Mouse (Mus musculus) left cerebral cortex, adult 2 months (tissue): Measurements from ENCODE around the gene Rassf4. TPM values are rescaled to one million over a fixed set of nuclear protein-coding genes. Genes with fewer than 3 reads are reported as not detected.

ENCODE experiments used
- DNase-seq, 2 experiments: peaks; one replicate each; pipeline ENCODE4 v3.0.0; 2021 to 2022; ENCODE audit warnings: low spot score in 2 of 2, mixed read lengths in 1 of 2; ENCODE audit errors: extremely low spot score in 1 of 2
- H3K27ac ChIP-seq: fragments of 200-600 bp; 2 replicates; pipeline ENCODE4 v1.8.1; 2022
- H3K4me3 ChIP-seq: fragments of 200-600 bp; 2 replicates; pipeline ENCODE4 v1.8.1; 2022
- CTCF ChIP-seq: fragments of 200-600 bp; IDR thresholded peaks from 2 replicates; pipeline ENCODE4 v1.8.1; 2022; ENCODE audit warnings: antibody characterized with exemption, mild to moderate bottlenecking, moderate library complexity
- intact Hi-C: fragments of 180-260 bp; cut with DNase I; formaldehyde crosslinking; loops from one replicate; pipeline ENCODE4 v1.15.1; 2025
- total RNA-seq, 2 experiments: library from RNA; stranded (reverse); gene quantifications; 2 replicates each; pipeline ENCODE4 v1.2.3; 2021

Rassf4 gene
- total RNA-seq, 2 experiments from 2014 or later: 4.5 to 6.0 TPM

- no peak within 1 kb of the TSS; the same call in 1 of the 2 replicates for H3K27ac ChIP-seq
- H3K4me3 ChIP-seq: peak within 1 kb of the TSS; percentile 27; the same call in 1 of the 2 replicates
- no peak for DNase-seq
- intact Hi-C loops: loop anchor here (5.0 to 10.0 kb wide), 3 partner anchors 107 to 514 kb away; partner anchors contain the start of gene Cxcl12
- no peak for TF ChIP-seq CTCF
These were observed 23.3 kb downstream of the Rassf4 start, which contains the start of gene Depp1 for GRCm38 (mm10) chr6:116650406-116650805. Gene Depp1, plus strand, starts transcription at chr6:116650609.

- Histone ChIP-seq H3K27ac (no peak overlapping the region), H3K4me3 (no peak overlapping the region)
- intact Hi-C loops: loop anchor here (5.0 to 10.0 kb wide), 3 partner anchors 107 to 515 kb away; partner anchors contain the start of gene Cxcl12
- no peak for TF ChIP-seq CTCF
- DNase-seq: no peak
These were observed 23.9 kb downstream of the Rassf4 start for GRCm38 (mm10) chr6:116649811-116650210.

GRCm38 (mm10) chr6:116647763-116648162 lies 26.0 kb downstream of the Rassf4 start:
- no peak for TF ChIP-seq CTCF
- DNase-seq: no peak
- no peak overlapping the region for H3K4me3 ChIP-seq
- intact Hi-C loops: no loop called here
- no peak overlapping the region for H3K27ac ChIP-seq

GRCm38 (mm10) chr6:116644335-116644734 lies 29.4 kb downstream of the Rassf4 start:
- intact Hi-C loops: loop anchor here (5.0 kb wide), 1 partner anchor 258 kb away; no protein-coding TSS in a partner anchor
- no peak for TF ChIP-seq CTCF
- no peak for DNase-seq
- H3K27ac ChIP-seq: no peak overlapping the region
- H3K4me3 ChIP-seq: no peak overlapping the region

- intact Hi-C loops: loop anchor here (5.0 kb wide), 1 partner anchor 258 kb away; no protein-coding TSS in a partner anchor
- TF ChIP-seq CTCF: no peak
- Histone ChIP-seq H3K4me3 (no peak overlapping the region), H3K27ac (no peak overlapping the region; the same call in 1 of the 2 replicates)
- DNase-seq: no peak
These were observed 29.9 kb downstream of the Rassf4 start for GRCm38 (mm10) chr6:116643881-116644280.

GRCm38 (mm10) chr6:116642942-116643341 lies 30.8 kb downstream of the Rassf4 start:
- intact Hi-C loops: loop anchor here (5.0 kb wide), 1 partner anchor 259 kb away; no protein-coding TSS in a partner anchor
- no peak overlapping the region for H3K4me3 ChIP-seq
- H3K27ac ChIP-seq: peak overlapping the region; percentile 77
- DNase-seq: peak; percentile 35 to 62
- TF ChIP-seq CTCF: no peak

GRCm38 (mm10) chr6:116639663-116640062 lies 34.1 kb downstream of the Rassf4 start:
- no peak for TF ChIP-seq CTCF
- no peak for DNase-seq
- Histone ChIP-seq H3K27ac (no peak overlapping the region), H3K4me3 (no peak overlapping the region)
- intact Hi-C loops: loop anchor here (5.0 kb wide), 1 partner anchor 263 kb away; no protein-coding TSS in a partner anchor

GRCm38 (mm10) chr6:116638871-116639270 lies 34.9 kb downstream of the Rassf4 start:
- Histone ChIP-seq H3K4me3 (no peak overlapping the region), H3K27ac (no peak overlapping the region)
- TF ChIP-seq CTCF: no peak
- no peak for DNase-seq
- intact Hi-C loops: no loop called here

- H3K27ac ChIP-seq: no peak overlapping the region
- TF ChIP-seq CTCF: no peak
- no peak overlapping the region for H3K4me3 ChIP-seq
- no peak for DNase-seq
- intact Hi-C loops: no loop called here
These were observed 36.3 kb downstream of the Rassf4 start for GRCm38 (mm10) chr6:116637496-116637895.

GRCm38 (mm10) chr6:116636581-116637235 lies 37.0 kb downstream of the Rassf4 start:
- intact Hi-C loops: no loop called here

GRCm38 (mm10) chr6:116635251-116636180 lies 38.2 kb downstream of the Rassf4 start:
- no peak for TF ChIP-seq CTCF
- H3K4me3 ChIP-seq: no peak overlapping the region
- peak overlapping the region; percentile 30; the same call in 1 of the 2 replicates for H3K27ac ChIP-seq
- no peak for DNase-seq
- intact Hi-C loops: no loop called here

More at GRCm38 (mm10) chr6:116636581-116637235, 37.0 kb downstream of the Rassf4 start:
- no peak for DNase-seq
- no peak for TF ChIP-seq CTCF
- no peak overlapping the region for H3K4me3 ChIP-seq
- no peak overlapping the region for H3K27ac ChIP-seq
